Mouse (Mus musculus) right cerebral cortex, adult 18-20 months (tissue): ENCODE measurements around the gene Cdh4.

ENCODE experiments used
- DNase-seq: peaks from one replicate; pipeline ENCODE4 v3.0.0; 2022; ENCODE audit warnings: mixed read lengths

Cdh4 gene

DNA sequence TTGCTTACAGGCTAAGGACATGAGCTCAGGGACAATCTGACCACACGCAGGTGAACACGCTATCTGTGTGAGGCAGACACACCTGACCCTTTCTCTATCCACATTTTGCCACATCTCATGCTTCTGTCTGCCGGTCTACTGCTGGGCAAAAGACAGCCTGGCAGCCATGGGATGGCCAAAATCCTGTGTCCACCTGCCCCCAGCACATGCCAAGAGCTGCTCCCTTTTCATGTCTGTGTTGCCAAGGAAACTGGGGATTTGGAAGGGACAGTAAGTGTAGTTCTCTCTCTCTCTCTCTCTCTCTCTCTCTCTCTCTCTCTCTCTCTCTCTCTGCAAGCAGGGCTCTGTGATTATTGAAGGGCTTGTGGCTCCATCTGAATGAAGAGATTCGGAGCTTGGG lies 98.9 kb downstream of the Cdh4 start:
- DNase-seq = no peak

- DNase-seq = no peak
Measured at GRCm38 (mm10) chr2:179547627-179548026, 105.4 kb downstream of the Cdh4 start.

DNA sequence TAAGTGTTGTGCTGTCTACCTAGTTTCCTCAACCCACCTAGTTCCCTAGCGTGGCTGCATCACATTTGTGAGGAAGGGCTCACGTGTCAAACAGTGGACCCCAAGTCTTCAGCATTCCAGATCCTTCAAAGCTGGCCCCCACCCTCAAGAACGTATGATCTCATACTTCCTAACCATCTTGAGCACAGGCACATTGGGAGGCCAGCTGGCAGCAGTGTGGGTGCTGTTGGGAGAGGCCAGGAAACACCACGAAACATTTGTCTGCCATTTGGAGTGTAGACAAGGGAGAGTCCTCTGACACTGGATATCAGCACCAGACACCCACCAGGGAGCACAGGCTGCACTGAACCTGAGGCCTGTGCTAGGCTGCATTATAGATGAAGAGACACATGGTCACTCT lies 113.7 kb downstream of the Cdh4 start:
- DNase-seq = no peak

GRCm38 (mm10) chr2:179562350-179562749 lies 120.1 kb downstream of the Cdh4 start:
- no peak for DNase-seq

DNA sequence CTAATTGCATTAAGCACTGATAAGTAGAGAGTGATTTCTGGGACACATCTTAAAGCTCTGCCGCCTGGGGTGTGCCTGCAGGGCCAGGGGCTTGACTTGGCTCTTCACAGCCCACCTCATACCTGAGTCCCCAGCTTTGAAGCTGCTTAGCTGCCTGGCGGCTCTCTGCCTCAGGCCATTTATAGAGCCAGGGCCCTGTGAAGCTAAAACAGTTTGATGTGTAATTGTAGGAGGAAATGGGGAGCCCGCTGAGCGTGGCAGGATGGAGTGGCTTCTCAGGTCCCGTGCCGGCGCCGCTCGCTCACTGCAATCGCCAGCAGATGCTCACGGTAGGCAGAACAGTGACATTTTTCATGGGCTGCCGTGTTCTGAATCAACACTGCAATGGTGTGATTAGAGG lies 123.4 kb downstream of the Cdh4 start:
- DNase-seq = no peak

DNA sequence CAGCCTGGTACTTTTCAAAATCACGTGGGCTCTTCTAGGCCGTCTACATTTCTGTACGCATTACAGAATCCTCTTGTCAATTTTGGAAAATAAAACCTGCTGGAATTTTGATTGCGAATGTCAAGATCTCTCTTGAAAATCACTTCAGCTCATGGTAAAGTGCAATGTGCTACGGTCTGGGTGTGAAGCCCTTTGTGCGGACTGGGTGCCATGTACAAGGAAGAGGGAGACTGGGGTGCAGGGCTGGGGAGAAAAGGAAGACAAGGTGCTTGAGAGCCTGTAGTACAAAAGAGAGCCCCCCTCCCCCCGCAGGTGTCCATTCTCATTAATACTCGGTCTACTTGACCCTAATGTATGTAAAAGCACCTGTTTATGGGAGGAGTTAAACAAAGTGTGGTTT lies 125.7 kb downstream of the Cdh4 start:
- no peak for DNase-seq

- no peak for DNase-seq
Measured at GRCm38 (mm10) chr2:179569171-179569570, 126.9 kb downstream of the Cdh4 start.

DNA sequence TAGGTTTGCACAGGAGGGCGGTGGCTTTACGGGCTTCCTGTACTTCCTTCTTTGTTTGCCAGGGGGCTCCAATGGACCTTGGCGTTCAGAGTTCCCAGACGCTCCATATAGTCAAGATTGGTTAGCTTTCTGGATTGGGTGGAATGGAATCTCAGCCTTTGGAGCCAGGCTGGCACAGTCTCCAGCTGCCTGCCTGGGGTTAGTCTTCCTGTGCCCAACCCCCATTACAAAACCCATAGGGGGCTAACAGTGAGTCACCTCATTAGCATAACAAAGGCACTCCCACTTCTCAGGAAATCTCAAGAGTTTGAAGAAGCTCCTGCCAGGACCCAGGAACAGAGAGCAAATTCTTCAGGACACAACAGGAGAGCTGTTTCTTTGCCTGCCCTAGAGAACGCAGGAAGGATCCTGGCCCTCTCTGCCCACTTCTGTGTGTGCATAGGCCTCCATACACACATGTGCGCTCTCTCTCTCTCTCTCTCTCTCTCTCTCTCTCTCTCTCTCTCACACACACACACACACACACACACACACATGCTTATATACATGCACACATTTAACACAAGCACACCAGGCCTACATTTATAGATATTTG lies 129.0 kb downstream of the Cdh4 start:
- DNase-seq = no peak

- no peak for DNase-seq
Measured at GRCm38 (mm10) chr2:179573331-179573730, 131.1 kb downstream of the Cdh4 start.

DNA sequence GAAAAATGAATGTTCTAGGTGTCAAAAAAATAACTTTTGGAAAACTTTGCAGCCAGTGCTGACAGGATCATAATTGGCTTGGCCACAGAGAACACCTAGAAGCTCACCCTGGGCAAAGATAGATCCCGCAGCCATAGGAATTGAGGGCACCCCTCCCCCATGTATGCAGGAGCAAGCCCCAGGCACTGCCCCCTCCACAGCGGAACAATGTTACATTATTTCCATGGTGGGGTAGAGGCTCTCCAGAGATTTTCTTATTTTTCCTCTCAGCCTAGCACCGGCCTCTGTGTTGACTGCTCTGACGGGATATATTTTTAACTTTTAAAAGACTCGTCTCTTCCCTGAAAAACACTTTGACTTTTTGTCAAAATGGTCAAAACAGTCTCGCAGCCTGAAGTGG lies 131.6 kb downstream of the Cdh4 start:
- DNase-seq = no peak

- DNase-seq = no peak
Measured at GRCm38 (mm10) chr2:179575585-179575984, 133.4 kb downstream of the Cdh4 start.

DNA sequence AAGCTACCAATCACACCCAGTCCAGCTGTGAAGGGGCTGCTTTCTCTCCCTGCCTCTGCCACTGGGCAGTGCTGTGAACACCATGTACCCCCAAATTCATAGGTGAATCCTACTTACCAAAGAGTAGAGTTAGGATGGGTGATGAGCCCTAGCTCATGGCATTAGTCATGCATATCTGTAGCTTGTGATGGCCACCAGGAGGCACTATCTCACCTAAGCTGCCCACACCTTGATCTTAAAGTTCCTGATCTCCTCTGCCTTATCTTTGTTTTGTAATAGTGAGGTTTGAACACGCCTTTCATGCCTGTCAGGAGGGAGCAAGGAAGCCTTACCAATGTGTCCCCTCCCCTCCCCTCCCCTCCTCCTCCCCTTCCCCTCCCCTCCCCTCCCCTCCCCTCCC lies 134.0 kb downstream of the Cdh4 start:
- no peak for DNase-seq

- DNase-seq = no peak
Measured at GRCm38 (mm10) chr2:179578329-179578728, 136.1 kb downstream of the Cdh4 start.

DNA sequence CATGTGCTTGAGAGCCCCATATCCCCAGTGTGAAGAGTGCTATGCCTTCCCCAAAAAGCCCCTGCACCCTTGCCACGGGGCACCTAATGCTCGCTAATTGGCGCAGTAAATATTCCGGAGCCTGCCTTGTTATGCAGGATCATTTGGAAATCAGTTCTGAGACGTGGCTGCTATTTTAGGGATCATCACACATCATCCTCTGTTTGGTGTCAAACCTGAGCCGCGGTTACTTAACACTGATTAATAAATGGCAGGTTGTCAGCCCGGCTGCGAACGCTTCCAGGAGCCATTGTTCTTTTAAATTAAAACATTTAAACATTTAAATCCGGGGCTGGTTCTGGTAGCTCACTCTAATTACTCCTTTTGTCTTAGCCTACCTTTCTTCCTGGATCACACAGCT lies 136.6 kb downstream of the Cdh4 start:
- no peak for DNase-seq

- DNase-seq = no peak
Measured at GRCm38 (mm10) chr2:179580415-179580814, 138.2 kb downstream of the Cdh4 start.

GRCm38 (mm10) chr2:179581058-179581457 lies 138.8 kb downstream of the Cdh4 start:
- DNase-seq = no peak

DNA sequence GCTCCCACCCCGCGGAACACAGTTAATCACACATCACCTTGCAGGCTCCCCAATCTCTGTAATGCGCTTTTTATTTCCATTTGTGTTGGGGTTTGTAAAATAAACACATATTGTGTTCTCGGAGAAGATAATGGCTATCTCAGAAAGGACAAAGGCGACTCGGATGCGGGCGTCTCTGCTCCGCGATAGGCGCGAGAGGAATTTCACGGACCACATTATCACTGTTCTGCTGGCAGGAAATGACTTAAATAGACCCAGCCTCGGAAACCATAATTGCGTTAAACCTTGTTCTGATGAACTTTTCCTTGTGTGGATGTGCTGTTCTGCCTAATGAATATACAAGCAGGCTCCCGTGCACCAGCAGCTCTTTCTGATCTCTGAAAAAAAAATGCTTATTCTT lies 140.7 kb downstream of the Cdh4 start:
- no peak for DNase-seq

GRCm38 (mm10) chr2:179584672-179585071 lies 142.4 kb downstream of the Cdh4 start:
- no peak for DNase-seq

DNA sequence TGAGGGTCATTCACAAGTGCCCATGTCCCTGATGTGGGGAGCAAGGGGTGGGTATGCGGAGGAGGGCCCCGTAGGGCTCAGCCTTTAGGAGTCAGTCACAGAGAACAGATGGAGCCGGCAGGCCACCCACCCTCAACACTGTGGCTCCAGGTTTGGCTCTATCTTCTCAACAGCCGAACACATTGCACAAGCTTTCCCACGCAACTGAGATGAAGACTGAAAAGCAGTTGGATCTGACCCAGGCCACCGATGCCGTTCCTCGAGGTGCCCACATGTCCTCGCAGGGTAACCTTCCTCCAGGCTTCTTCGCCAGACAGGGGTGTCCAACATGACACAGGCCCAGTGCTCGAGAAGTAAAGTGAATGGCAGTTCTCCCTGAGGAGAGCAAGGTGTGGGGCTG lies 144.2 kb downstream of the Cdh4 start:
- DNase-seq = peak; percentile 59

GRCm38 (mm10) chr2:179587069-179587468 lies 144.8 kb downstream of the Cdh4 start:
- no peak for DNase-seq

GRCm38 (mm10) chr2:179591661-179592060 lies 149.4 kb downstream of the Cdh4 start:
- no peak for DNase-seq

DNA sequence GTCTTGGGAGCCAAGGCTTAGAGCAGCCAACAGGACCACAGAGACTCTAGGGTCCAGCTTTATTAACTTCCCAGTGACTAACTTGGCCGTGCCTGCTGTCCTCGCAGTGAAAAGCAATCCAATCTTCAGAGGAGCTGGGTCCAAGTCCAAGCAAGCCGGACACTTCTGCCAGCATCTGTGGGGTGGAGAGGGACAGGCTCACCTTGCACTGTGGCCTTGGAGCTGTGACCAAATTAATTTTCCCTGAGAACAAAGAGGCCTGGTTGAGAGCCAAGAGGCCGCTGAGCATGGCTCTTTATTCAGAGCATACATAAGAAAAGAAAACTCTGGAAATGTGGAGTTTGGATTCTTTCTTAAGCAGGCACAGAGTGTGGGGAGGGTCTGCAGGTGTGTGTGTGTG lies 152.8 kb downstream of the Cdh4 start:
- DNase-seq = no peak

- peak; percentile 48 for DNase-seq
Measured at GRCm38 (mm10) chr2:179598886-179599285, 156.7 kb downstream of the Cdh4 start.

- no peak for DNase-seq
Measured at GRCm38 (mm10) chr2:179599886-179600285, 157.7 kb downstream of the Cdh4 start.

GRCm38 (mm10) chr2:179600347-179600746 lies 158.1 kb downstream of the Cdh4 start:
- DNase-seq = no peak

DNA sequence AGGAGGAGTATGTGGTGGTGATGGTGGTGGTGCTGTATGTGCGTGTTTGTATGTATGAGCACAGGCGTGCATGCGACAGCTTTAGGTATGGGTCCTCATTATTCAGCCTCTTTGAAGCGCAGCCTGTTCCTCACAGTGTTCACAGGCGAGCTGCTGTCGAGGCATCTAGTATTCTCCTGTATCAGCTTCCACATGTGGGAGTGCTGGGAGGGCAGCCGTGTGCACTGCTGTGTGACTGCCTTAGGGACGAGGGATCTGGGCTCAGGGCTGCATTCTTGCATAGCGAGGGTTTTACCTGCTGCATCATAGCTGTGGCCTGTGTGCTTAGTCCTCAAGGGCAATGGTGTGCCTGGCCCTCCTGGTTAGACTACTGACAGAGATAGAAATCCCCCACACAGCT lies 158.9 kb downstream of the Cdh4 start:
- DNase-seq = no peak
